Mouse (Mus musculus): ENCODE data around the gene Olfr364-ps1. TPM values are rescaled to one million over a fixed set of nuclear protein-coding genes. Genes with fewer than 3 reads are reported as not detected.

Gene Olfr364-ps1
- polyA plus RNA-seq (2012; rRNA removed), result not detected in 2 replicates

GRCm38 (mm10) chr2:37139022-37139421 lies at the start of gene Olfr364-ps1:
Gene Olfr364-ps1 (plus strand): TSS chr2:37139322.
- Histone ChIP-seq H3K36me3 (ENCODE audit: control insufficient read depth, insufficient read depth, low read length) (no peaks in the 10 kb centered on the region), H3K27me3 (replicated peaks; ENCODE audit: control insufficient read depth, insufficient read depth, low read length) (no peaks in the 10 kb centered on the region; the same call in 1 of the 2 replicates), H3K27ac (ENCODE audit: insufficient read depth, low read depth, low read length) (no peak within 1 kb of the TSS), H3K4me1 (ENCODE audit: control insufficient read depth, insufficient read depth, low read length) (no peaks in the 10 kb centered on the region), H3K4me3 (ENCODE audit: insufficient read depth, low read depth, low read length) (no peak within 1 kb of the TSS)
- TF ChIP-seq CTCF (conservative IDR thresholded peaks at IDR 0.05; ENCODE audit: insufficient read depth, insufficient read length, low read depth, low read length) (no peak), POLR2A (IDR thresholded peaks at IDR 0.05; ENCODE audit: low read depth, low read length) (no peak)
- 82% methylated on average over 3 of the region's 3 CpGs for WGBS
- DNase-seq, result no peak

GRCm38 (mm10) chr2:37117810-37118209 lies 21.3 kb upstream of the Olfr364-ps1 start, which contains the start of gene Olfr362:
Gene Olfr362 (minus strand): TSS chr2:37117910.
- no peak for DNase-seq
- H3K27me3 ChIP-seq (replicated peaks; ENCODE audit: control insufficient read depth, insufficient read depth, low read length), result no peaks in the 10 kb centered on the region
- no peaks in the 10 kb centered on the region for H3K36me3 ChIP-seq (ENCODE audit: control insufficient read depth, insufficient read depth, low read length)
- WGBS, result 83% methylated on average over 1 of the region's 1 CpGs
- H3K4me1 ChIP-seq (ENCODE audit: control insufficient read depth, insufficient read depth, low read length), result no peaks in the 10 kb centered on the region
- H3K27ac ChIP-seq (ENCODE audit: insufficient read depth, low read depth, low read length), result no peak within 1 kb of the TSS
- no peak for TF ChIP-seq POLR2A (IDR thresholded peaks at IDR 0.05; ENCODE audit: low read depth, low read length)
- no peak for TF ChIP-seq CTCF (conservative IDR thresholded peaks at IDR 0.05; ENCODE audit: insufficient read depth, insufficient read length, low read depth, low read length)
- H3K4me3 ChIP-seq (ENCODE audit: insufficient read depth, low read depth, low read length), result no peak within 1 kb of the TSS

GRCm38 (mm10) chr2:37187898-37188297 lies 48.8 kb downstream of the Olfr364-ps1 start, which contains the start of gene Olfr365:
Gene Olfr365 (plus strand): TSS chr2:37188198.
- Histone ChIP-seq H3K27ac (ENCODE audit: insufficient read depth, low read depth, low read length) (no peak within 1 kb of the TSS), H3K4me3 (ENCODE audit: insufficient read depth, low read depth, low read length) (no peak within 1 kb of the TSS), H3K36me3 (ENCODE audit: control insufficient read depth, insufficient read depth, low read length) (no peaks in the 10 kb centered on the region), H3K4me1 (ENCODE audit: control insufficient read depth, insufficient read depth, low read length) (no peaks in the 10 kb centered on the region), H3K27me3 (replicated peaks; ENCODE audit: control insufficient read depth, insufficient read depth, low read length) (no peaks in the 10 kb centered on the region)
- TF ChIP-seq CTCF (conservative IDR thresholded peaks at IDR 0.05; ENCODE audit: insufficient read depth, insufficient read length, low read depth, low read length) (no peak), POLR2A (IDR thresholded peaks at IDR 0.05; ENCODE audit: low read depth, low read length) (no peak)
- WGBS, result 79% methylated on average over 3 of the region's 3 CpGs
- DNase-seq, result no peak

Other genes starting within 250 kb of the Olfr364-ps1 start
- gene Olfr353, start 246.4 kb upstream of the Olfr364-ps1 start, polyA plus RNA-seq (2012; rRNA removed), result not detected in 2 replicates
- gene Olfr354, start 233.6 kb upstream of the Olfr364-ps1 start, polyA plus RNA-seq (2012; rRNA removed), result not detected in 2 replicates
- not detected in 2 replicates for gene Olfr355, start 210.4 kb upstream of the Olfr364-ps1 start, polyA plus RNA-seq (2012; rRNA removed)
- not detected in 2 replicates for gene Olfr356, start 202.2 kb upstream of the Olfr364-ps1 start, polyA plus RNA-seq (2012; rRNA removed)
- not detected in 2 replicates for gene Olfr357, start 145.5 kb upstream of the Olfr364-ps1 start, polyA plus RNA-seq (2012; rRNA removed)
- not detected in 2 replicates for gene Olfr358, start 130.0 kb upstream of the Olfr364-ps1 start, polyA plus RNA-seq (2012; rRNA removed)
- gene Olfr360, start 73.6 kb upstream of the Olfr364-ps1 start, polyA plus RNA-seq (2012; rRNA removed), result not detected in 2 replicates
- not detected in 2 replicates for gene Olfr361, start 50.0 kb upstream of the Olfr364-ps1 start, polyA plus RNA-seq (2012; rRNA removed)
- gene Olfr362, start 21.4 kb upstream of the Olfr364-ps1 start, polyA plus RNA-seq (2012; rRNA removed), result not detected in 2 replicates
- gene Olfr365, start 48.9 kb downstream of the Olfr364-ps1 start, polyA plus RNA-seq (2012; rRNA removed), result not detected in 2 replicates
- not detected in 2 replicates for gene Olfr366, start 72.3 kb downstream of the Olfr364-ps1 start, polyA plus RNA-seq (2012; rRNA removed)
- gene Olfr368, start 187.2 kb downstream of the Olfr364-ps1 start, polyA plus RNA-seq (2012; rRNA removed), result not detected in 2 replicates
- 9.2 and 12.3 TPM in 2 replicates for gene Pdcl, start 220.0 kb downstream of the Olfr364-ps1 start, polyA plus RNA-seq (2012; rRNA removed)

Measured in kidney, adult 2 months (tissue).